Mouse (Mus musculus) C2C12 (cell line): ENCODE measurements around the gene Aven.

Experiments
- CTCF ChIP-seq: IDR thresholded peaks from one replicate; pipeline ENCODE4 v1.5.1; 2011; ENCODE audit not compliant: control insufficient read depth, insufficient read depth, insufficient read length
- MAX ChIP-seq: IDR thresholded peaks from one replicate; pipeline ENCODE4 v1.6.1; 2011; ENCODE audit warnings: mild to moderate bottlenecking, control low read depth
- MYOD1 ChIP-seq: IDR thresholded peaks from one replicate; pipeline ENCODE4 v1.6.1; 2011; ENCODE audit warnings: low read depth; ENCODE audit not compliant: control insufficient read depth, insufficient read length
- USF1 ChIP-seq: IDR thresholded peaks from one replicate; pipeline ENCODE4 v1.6.1; 2011; ENCODE audit warnings: low read depth, mild to moderate bottlenecking, control low read depth, moderate library complexity

- TF ChIP-seq MAX (no peak), CTCF (no peak), USF1 (no peak), MYOD1 (no peak)
Observed at GRCm38 (mm10) chr2:112469542-112469941, 23.2 kb upstream of the Aven start.
